Mouse (Mus musculus) bone marrow macrophage, adult 2 months (primary cell): Measurements from ENCODE around the gene Bnipl.

Experiments
- CTCF ChIP-seq: IDR thresholded peaks from 2 replicates; pipeline ENCODE4 v1.5.1; 2012; ENCODE audit warnings: low read depth, mild to moderate bottlenecking, low read length, moderate library complexity
- POLR2A ChIP-seq: IDR thresholded peaks from 2 replicates; pipeline ENCODE4 v1.6.1; 2012; ENCODE audit warnings: mild to moderate bottlenecking, low read depth, low read length, borderline replicate concordance

DNA sequence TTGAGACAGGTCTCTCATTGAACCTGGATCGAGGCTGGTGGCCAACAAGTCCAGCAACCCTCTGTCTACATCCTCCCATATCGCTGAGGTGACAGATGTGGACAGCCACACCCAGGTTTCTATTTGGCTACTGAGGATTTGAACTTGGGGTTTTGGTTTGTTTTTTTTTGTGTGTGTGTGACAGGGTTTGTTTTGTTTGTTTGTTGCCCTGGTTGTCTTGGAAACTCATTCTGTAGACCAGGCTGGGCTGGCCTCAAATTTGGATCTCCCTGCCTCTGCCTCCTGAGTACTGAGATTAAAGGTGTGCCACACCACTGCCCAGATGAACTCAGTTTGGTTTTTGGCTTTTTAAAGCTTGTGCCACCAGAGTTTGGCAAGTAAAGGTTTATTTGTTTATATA, 28.0 kb downstream of the Bnipl start:
- TF ChIP-seq POLR2A: no peak
- no peak for TF ChIP-seq CTCF
